Mouse (Mus musculus) hindbrain, embryonic 16.5 days (tissue): ENCODE data around the gene Cdkn2d. TPM values are rescaled to one million over a fixed set of nuclear protein-coding genes. Genes with fewer than 3 reads are reported as not detected.

Experiments used
- ATAC-seq: fragments of 200-750 bp; cut with Nextera tagmentation; 2 replicates; pipeline ENCODE4 v1.8.0; 2017; ENCODE audit warnings: moderate TSS enrichment, moderate library complexity
- H3K27ac ChIP-seq: fragments of 300-500 bp; sonication (generic); 2 replicates; pipeline ENCODE4 v1.5.1; 2014; ENCODE audit warnings: low read depth, mild to moderate bottlenecking, control low read depth, low read length, moderate library complexity
- H3K27me3 ChIP-seq: fragments of 300-500 bp; sonication (generic); replicated peaks from 2 replicates; pipeline ENCODE4 v1.6.1; 2014; ENCODE audit warnings: low read length; ENCODE audit not compliant: control insufficient read depth, insufficient read depth
- H3K36me3 ChIP-seq: fragments of 300-500 bp; sonication (generic); 2 replicates; pipeline ENCODE4 v1.6.1; 2014; ENCODE audit warnings: mild to moderate bottlenecking, low read length, moderate library complexity, mixed read lengths; ENCODE audit not compliant: control insufficient read depth, insufficient read depth
- H3K4me1 ChIP-seq: fragments of 300-500 bp; sonication (generic); 2 replicates; pipeline ENCODE4 v1.6.1; 2014; ENCODE audit warnings: low read depth, low read length; ENCODE audit not compliant: control insufficient read depth, insufficient read depth
- H3K4me2 ChIP-seq: fragments of 300-500 bp; sonication (generic); 2 replicates; pipeline ENCODE4 v1.6.1; 2014; ENCODE audit warnings: mild to moderate bottlenecking, low read length, control low read depth, moderate library complexity
- H3K4me3 ChIP-seq: fragments of 300-500 bp; sonication (generic); 2 replicates; pipeline ENCODE4 v1.5.1; 2014; ENCODE audit warnings: mild to moderate bottlenecking, low read length, control low read depth, moderate library complexity
- H3K9ac ChIP-seq: fragments of 300-500 bp; sonication (generic); 2 replicates; pipeline ENCODE4 v1.6.1; 2014; ENCODE audit warnings: low read depth, mild to moderate bottlenecking, control low read depth, low read length, moderate library complexity
- H3K9me3 ChIP-seq: fragments of 300-500 bp; sonication (generic); 2 replicates; pipeline ENCODE4 v1.6.1; 2014; ENCODE audit warnings: mild to moderate bottlenecking, low read length, moderate library complexity; ENCODE audit not compliant: control insufficient read depth
- WGBS: fragments of 180-500 bp; shearing (Covaris S2); extraction: QIAGEN DNeasy Blood & Tissue Kit; methylation state at CpG from one replicate; pipeline ENCODE4 v1.1.7; 2014; 5-methylcytosine and 5-hydroxymethylcytosine counted together
- polyA plus RNA-seq: library from polyadenylated mRNA; unstranded; fragments of >200 nt; fragmentation: Nextera tagmentation; extraction: Ambion mirVana; gene quantifications from 2 replicates; pipeline ENCODE4 v1.2.1, GENCODE M21; 2015

Gene Cdkn2d
- polyA plus RNA-seq, 1 experiment from 2014 or later: 138 TPM

DNA sequence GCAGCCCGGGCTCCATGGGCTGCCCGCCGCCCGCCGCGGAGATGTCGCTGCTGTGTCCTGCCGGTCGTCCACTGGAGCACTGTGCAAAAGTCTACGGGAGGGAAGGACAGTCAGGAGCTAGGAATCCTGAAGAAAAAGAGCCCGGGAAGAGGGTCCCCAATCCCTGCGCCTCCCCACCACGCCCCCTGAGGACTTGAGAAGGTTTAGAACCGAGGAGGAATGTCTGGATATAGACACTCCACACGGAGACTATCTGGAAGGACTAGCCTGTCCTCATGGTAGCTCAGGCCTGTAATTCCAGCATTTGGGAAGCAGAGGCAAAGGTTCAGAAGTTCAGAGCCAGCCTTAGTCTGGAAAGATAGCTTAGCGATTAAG, 46.1 kb downstream of the Cdkn2d start:
- no peaks in the 10 kb centered on the region; the same call in 1 of the 2 replicates for H3K9me3 ChIP-seq
- H3K4me3 ChIP-seq: peak overlapping the region; percentile 51
- H3K4me2 ChIP-seq: peak overlapping the region; percentile 87
- H3K36me3 ChIP-seq: no peaks in the 10 kb centered on the region
- H3K27ac ChIP-seq: peak overlapping the region; percentile 70
- peaks cover 58% of the 10 kb centered on the region for H3K27me3 ChIP-seq
- peak overlapping the region; percentile 54 for H3K9ac ChIP-seq
- under 1% methylated on average over 16 of the region's 16 CpGs for WGBS
- no peak; the same call in 1 of the 2 replicates for ATAC-seq
- peaks cover 12% of the 10 kb centered on the region for H3K4me1 ChIP-seq

DNA sequence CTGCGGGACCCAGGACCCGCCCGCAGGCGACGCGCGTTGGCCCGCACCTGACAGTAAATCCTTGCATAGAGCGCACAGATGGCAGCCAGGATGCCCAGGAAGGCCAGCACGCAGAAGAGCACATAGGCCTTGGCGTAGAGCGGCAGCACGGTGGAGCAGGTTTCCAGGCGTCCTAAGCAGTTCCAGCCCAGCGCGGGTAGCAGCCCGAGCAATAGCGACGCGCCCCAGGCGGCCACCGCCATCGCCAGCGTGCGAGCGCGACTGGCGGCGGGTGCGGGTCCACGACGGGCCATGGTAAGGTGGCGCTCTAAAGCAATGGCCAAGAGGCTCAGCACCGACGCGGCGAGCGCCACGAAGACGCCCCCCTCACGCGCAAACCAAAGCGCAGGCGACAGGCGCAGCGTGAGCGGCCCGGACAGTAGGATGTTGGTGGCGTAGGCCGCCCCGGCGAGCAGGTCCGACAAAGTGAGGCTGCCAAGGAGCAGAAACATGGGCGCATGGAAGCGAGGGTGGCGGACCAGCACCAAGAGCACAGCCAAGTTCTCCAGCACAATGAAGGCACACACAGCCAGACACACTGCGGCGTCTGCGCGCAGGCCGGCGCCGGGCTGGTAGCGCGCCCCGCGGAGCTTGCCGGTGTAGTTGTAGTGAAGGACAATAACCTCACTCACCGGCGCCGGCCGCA, 46.6 kb downstream of the Cdkn2d start:
- peak; percentile 65 for ATAC-seq
- peak overlapping the region; percentile 51 for H3K4me3 ChIP-seq
- WGBS: under 1% methylated on average over 68 of the region's 72 CpGs

DNA sequence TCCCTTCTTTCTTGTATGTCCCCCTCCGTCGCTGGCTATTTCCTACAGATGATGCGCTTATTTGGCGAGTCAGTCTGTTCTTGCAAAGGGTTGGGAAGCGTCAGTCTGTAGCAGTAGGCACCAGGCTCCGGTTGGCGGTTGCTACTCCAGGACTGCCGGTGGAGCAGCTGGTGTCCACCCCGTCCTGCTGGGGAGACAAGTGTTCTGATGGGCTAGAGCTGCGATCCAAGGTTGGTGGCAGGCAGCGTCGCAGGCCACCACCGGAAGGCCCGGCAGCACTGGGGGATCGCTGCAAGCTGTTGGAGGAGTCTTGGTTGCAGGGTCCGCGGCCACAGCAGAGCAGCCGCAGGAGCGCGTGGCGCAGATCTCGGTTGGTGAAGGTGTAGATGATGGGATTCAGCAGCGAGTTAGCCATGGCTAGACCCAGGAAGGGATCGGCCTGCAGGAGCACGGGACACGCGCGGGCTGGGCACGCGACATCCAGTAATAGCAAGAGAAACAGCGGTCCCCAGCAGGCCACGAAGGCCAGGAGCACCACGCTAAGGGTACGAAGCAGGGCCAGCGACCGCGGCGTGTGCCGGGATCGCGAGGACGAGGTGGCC, 47.3 kb downstream of the Cdkn2d start:
- Histone ChIP-seq H3K9me3 (no peaks in the 10 kb centered on the region; the same call in 1 of the 2 replicates), H3K36me3 (no peaks in the 10 kb centered on the region), H3K4me3 (peak overlapping the region; percentile 51), H3K27me3 (peaks cover 46% of the 10 kb centered on the region), H3K4me2 (peak overlapping the region; percentile 87), H3K4me1 (peaks cover 17% of the 10 kb centered on the region), H3K9ac (peak overlapping the region; percentile 54), H3K27ac (peak overlapping the region; percentile 70)
- 4% methylated on average over 42 of the region's 42 CpGs for WGBS
- no peak; the same call in 1 of the 2 replicates for ATAC-seq

More for the DNA sequence above, 46.6 kb downstream of the Cdkn2d start:
- Histone ChIP-seq H3K36me3 (no peaks in the 10 kb centered on the region), H3K27me3 (peaks cover 52% of the 10 kb centered on the region), H3K27ac (peak overlapping the region; percentile 70), H3K9me3 (no peaks in the 10 kb centered on the region; the same call in 1 of the 2 replicates), H3K4me1 (peaks cover 14% of the 10 kb centered on the region), H3K4me2 (peak overlapping the region; percentile 87), H3K9ac (peak overlapping the region; percentile 54)

DNA sequence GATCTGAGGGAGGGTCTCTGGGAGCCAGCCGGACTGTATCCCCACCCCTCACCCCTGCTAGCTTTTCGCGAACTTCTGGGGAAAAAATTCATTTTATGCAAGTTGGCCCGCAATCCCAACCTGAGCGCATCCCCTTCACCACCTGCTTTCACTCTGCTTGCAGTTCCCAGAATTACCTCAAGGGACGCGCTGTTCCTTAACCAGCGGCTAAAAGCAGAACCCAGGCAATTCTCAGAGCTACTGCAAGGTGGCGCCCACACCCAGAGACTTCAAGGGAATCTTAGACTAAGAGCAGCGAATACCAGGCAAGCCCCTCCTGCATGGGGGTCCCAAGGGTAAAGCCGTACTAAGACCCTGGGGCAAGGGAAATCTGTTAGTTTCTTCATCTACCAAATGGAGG, 49.9 kb downstream of the Cdkn2d start:
- Histone ChIP-seq H3K9ac (no peak overlapping the region), H3K4me3 (no peak overlapping the region), H3K4me1 (peaks cover 29% of the 10 kb centered on the region), H3K9me3 (no peaks in the 10 kb centered on the region; the same call in 1 of the 2 replicates), H3K27me3 (peaks cover 25% of the 10 kb centered on the region), H3K4me2 (no peak overlapping the region), H3K36me3 (no peaks in the 10 kb centered on the region), H3K27ac (no peak overlapping the region)
- 5% methylated on average over 11 of the region's 11 CpGs for WGBS
- ATAC-seq: no peak

DNA sequence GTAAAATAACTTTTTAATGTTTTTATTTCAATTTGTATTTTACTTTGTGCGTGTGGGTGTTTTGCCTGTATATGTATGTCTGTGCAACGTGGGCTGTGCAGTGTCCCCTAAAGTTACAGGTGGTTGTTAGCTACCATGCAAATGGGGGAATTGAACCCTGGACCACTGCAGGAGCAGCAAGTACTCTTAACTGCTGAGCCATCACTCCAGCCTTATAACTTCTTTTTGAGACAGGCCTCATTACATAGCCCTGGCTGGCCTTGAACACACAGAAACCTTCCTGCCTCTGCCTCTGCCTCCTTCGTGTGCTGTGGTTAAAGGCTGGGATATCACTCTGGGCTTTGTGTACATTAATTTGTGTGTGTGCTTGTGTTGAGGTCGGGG, 51.8 kb downstream of the Cdkn2d start:
- Histone ChIP-seq H3K9me3 (no peaks in the 10 kb centered on the region; the same call in 1 of the 2 replicates), H3K9ac (peak overlapping the region; percentile 98), H3K4me3 (peak overlapping the region; percentile 80), H3K27ac (no peak overlapping the region; the same call in 1 of the 2 replicates), H3K4me1 (peaks cover 20% of the 10 kb centered on the region), H3K4me2 (peak overlapping the region; percentile 83), H3K27me3 (peaks cover 12% of the 10 kb centered on the region), H3K36me3 (peaks cover 5% of the 10 kb centered on the region; the same call in 1 of the 2 replicates)
- WGBS: 35% methylated on average over 4 of the region's 4 CpGs
- no peak for ATAC-seq

DNA sequence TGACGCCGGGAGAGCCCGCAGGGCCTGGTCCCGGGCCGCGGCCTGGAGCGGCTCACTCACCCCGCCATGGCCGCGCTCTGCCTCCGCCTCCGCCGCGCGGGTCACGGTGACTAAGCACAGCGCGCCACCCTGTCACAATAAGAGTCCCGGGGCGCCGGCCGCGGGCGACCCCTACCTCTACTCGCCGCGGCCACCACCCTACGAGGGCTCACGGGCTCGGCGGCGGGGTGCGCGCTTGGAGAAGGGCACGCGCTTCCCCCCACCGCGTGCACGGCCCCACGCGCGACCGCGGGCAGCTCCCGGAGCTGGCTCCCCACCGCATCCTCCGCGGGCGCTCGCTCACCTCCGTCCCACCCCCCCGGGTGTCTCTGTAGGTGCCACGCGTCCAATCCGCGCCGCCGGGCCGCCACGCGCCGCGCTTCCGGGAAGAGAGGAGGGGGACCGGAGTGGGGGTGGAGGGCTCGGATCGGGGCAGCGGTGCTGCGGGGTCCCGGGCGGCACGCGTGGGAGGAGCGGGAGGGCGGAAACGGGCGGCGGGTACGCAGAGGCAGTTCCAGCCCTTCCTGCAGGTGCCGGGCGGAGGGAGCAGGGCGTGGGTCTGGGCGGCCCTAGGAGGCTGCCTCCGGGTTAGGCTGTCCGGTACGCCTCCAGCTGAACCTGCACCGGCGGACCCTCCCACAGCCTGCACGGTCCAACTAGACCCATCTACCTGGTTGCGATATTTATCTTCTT, 52.3 kb downstream of the Cdkn2d start, which contains the start of gene Keap1:
Keap1 (minus strand) TSS at position 629 of the 732 bp plus-strand sequence.
- H3K4me3 ChIP-seq: peak within 1 kb of the TSS; percentile 80
- peaks cover 20% of the 10 kb centered on the region for H3K4me1 ChIP-seq
- H3K9me3 ChIP-seq: no peaks in the 10 kb centered on the region; the same call in 1 of the 2 replicates
- WGBS: under 1% methylated on average over 67 of the region's 90 CpGs
- H3K27ac ChIP-seq: peak within 1 kb of the TSS; percentile 87
- peak; percentile 86 for ATAC-seq
- peak within 1 kb of the TSS; percentile 83 for H3K4me2 ChIP-seq
- H3K36me3 ChIP-seq: peaks cover 9% of the 10 kb centered on the region
- H3K9ac ChIP-seq: peak within 1 kb of the TSS; percentile 98
- peaks cover 10% of the 10 kb centered on the region for H3K27me3 ChIP-seq

Other genes starting within 250 kb of the Cdkn2d start
- 1.5 and 2.1 TPM in 2 replicates for gene Zglp1, start 224.3 kb downstream of the Cdkn2d start, polyA plus RNA-seq
- gene Gm49373, start 218.3 kb downstream of the Cdkn2d start, polyA plus RNA-seq: 1.3 and 2.2 TPM in 2 replicates
- 75.2 and 80.8 TPM in 2 replicates for gene Fdx1l, start 217.8 kb downstream of the Cdkn2d start, polyA plus RNA-seq
- gene Gm38431, start 199.4 kb downstream of the Cdkn2d start, polyA plus RNA-seq: 1.3 TPM in 2 replicates
- gene Raver1, start 199.4 kb downstream of the Cdkn2d start, polyA plus RNA-seq: 25.9 and 35.9 TPM in 2 replicates
- gene Tyk2, start 160.2 kb downstream of the Cdkn2d start, polyA plus RNA-seq: 9.5 and 10.5 TPM in 2 replicates
- 204 and 211 TPM in 2 replicates for gene Cdc37, start 141.4 kb downstream of the Cdkn2d start, polyA plus RNA-seq
- gene Pde4a, start 125.7 kb downstream of the Cdkn2d start, polyA plus RNA-seq: 47.7 and 50.5 TPM in 2 replicates
- 71.5 and 72.0 TPM in 2 replicates for gene Keap1, start 52.0 kb downstream of the Cdkn2d start, polyA plus RNA-seq
- 5.5 and 5.7 TPM in 2 replicates for gene S1pr5, start 43.0 kb downstream of the Cdkn2d start, polyA plus RNA-seq
- gene Atg4d, start 26.1 kb downstream of the Cdkn2d start, polyA plus RNA-seq: 52.6 and 52.8 TPM in 2 replicates
- gene Kri1, start 3.4 kb downstream of the Cdkn2d start, polyA plus RNA-seq: 14.5 and 16.8 TPM in 2 replicates
- gene Ap1m2, start 20.9 kb upstream of the Cdkn2d start, polyA plus RNA-seq: 2.8 and 2.9 TPM in 2 replicates
- gene Slc44a2, start 29.3 kb upstream of the Cdkn2d start, polyA plus RNA-seq: 63.9 and 78.0 TPM in 2 replicates
- 186 and 210 TPM in 2 replicates for gene Ilf3, start 76.5 kb upstream of the Cdkn2d start, polyA plus RNA-seq
- 50.3 and 53.7 TPM in 2 replicates for gene Qtrt1, start 120.4 kb upstream of the Cdkn2d start, polyA plus RNA-seq
- 61.9 and 69.2 TPM in 2 replicates for gene Dnm2, start 133.5 kb upstream of the Cdkn2d start, polyA plus RNA-seq
- 64.3 and 66.8 TPM in 2 replicates for gene Tmed1, start 218.8 kb upstream of the Cdkn2d start, polyA plus RNA-seq
- gene AB124611, start 234.8 kb upstream of the Cdkn2d start, polyA plus RNA-seq: 1.6 and 2.5 TPM in 2 replicates